Mouse (Mus musculus) layer of hippocampus, adult 11-12 months (tissue): ENCODE measurements around the gene Plcb1.
"Not testable (repeated sequence)": the region's sequence is repeated elsewhere in the genome, so short reads cannot be mapped to it uniquely, and the experiment has no call there.

Experiments used
- DNase-seq: peaks from one replicate; pipeline ENCODE4 v3.0.0; 2022; ENCODE audit warnings: low spot score

The Plcb1 gene

DNA sequence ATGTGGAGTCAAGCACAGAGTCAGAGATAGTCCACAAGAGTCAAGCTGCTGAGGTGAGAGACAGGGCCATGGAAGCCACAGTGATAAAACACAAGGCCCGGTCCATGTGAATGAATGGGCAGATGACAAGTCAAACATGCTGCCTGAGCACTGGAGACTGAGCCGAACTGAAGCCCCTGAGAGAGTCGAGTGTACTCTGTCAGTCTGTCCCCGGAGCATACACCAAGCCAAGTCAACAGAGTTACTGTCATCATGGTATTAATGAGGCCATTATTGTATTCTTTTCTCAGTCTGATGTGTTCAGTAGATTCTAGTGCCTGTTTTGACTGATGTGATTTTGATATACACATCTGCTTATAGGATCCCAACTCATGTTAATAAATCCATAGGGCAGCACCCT, 521.9 kb downstream of the Plcb1 start:
- no peak for DNase-seq

DNA sequence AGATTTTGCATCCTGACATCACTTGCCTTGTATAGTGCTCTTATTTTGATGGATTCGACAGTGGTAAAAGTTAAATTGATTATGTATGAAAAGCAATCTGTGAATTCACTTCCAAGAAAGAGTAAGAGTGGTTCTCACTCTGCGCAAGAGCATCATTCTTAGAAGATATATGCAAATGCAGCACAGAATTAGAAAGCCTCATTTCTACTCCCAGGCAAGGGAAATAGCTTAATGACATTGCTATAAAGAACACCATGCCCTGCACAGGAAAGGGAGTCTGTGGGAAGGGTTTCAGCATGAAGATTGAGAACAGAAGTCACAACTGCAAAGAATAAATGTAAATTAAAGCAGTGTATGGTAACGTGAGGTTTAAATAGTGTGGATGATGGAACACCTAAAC, 530.1 kb downstream of the Plcb1 start:
- no peak for DNase-seq

DNA sequence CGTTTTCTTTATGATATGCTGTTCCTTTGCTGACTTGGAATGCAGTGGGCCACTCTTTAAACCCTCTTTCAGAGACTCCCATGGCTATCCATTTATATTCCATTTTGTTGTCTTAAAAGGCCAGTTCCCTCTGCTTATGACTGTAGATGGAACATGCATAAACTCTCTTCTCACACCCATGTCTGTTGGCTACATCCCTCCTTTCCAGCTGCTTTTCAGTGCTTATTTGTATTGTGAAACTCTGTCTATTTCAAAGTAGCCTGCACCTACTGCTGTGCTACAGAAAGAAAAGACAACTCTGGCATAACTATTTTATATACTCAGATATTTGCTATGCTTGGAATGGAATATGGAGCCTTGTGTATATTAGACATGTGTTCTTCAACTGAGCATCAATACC, 532.3 kb downstream of the Plcb1 start:
- no peak for DNase-seq

DNA sequence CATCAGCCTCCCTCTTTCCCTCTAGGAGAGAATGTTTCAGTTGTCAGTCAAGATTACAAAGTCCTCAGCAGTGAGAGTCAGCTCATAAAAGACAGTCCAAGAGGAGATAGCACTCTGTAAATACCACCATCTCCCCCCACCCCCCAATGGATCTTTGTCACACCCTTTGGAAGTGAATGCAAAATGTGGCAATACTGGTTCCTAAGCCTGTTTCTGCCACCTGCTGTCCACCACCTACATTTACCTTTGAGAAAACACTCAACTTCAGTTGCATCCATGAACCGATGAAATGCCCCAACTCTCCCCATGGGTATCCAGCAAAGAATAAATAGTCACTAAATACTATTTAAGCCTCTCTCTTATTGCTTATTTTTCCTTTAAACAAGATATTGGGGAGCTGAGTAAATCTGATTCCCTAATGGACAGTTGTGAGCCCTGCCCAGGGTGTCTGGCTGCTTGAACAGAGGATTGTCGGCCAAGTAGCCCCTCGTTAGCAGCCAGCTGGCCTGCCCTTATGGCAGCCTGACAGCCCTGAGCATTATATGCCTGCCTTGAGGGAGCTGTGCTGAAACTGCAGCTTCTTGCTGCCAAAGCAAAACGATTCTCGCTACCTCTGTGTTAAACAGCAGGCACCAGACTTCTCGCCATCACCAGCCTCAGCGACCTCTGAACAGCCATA, 537.5 kb downstream of the Plcb1 start:
- no peak for DNase-seq

DNA sequence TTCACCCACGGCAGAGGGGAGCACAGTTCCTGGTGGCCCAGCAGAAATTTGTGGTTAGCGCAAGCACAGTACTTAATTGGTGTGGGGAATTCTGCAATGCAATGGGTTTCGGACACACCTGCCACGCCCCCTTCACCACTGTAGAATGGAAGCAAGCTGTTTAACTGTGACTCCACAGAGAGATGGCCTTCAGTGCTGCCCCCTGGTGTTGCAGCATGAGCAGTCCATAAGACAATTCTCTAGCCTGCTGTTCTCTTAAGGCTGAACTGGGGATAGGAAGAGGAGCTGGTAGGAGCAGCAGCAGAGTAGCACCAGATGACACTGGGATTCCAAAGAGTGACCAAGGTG, 538.1 kb downstream of the Plcb1 start:
- peak; percentile 76 for DNase-seq

DNA sequence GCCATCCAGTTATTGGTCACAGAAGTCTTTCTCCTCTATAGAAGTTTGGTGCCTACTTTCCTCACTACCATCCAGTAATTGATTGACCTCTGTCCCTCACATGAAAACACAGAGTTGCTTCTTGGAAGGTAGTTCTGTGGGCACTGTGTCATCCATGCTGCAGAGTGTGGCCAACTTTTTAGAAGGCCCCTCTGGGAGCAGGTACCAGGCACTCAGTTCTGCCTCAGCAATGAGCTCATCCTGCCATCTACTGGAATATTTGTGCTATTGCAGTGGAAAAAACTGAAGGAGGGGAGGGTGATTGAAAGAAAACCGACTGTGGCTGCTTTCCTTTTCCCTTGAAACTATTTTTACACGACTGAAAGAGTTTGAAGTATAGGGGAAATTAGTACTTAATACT, 542.9 kb downstream of the Plcb1 start:
- peak; percentile 16 for DNase-seq

DNA sequence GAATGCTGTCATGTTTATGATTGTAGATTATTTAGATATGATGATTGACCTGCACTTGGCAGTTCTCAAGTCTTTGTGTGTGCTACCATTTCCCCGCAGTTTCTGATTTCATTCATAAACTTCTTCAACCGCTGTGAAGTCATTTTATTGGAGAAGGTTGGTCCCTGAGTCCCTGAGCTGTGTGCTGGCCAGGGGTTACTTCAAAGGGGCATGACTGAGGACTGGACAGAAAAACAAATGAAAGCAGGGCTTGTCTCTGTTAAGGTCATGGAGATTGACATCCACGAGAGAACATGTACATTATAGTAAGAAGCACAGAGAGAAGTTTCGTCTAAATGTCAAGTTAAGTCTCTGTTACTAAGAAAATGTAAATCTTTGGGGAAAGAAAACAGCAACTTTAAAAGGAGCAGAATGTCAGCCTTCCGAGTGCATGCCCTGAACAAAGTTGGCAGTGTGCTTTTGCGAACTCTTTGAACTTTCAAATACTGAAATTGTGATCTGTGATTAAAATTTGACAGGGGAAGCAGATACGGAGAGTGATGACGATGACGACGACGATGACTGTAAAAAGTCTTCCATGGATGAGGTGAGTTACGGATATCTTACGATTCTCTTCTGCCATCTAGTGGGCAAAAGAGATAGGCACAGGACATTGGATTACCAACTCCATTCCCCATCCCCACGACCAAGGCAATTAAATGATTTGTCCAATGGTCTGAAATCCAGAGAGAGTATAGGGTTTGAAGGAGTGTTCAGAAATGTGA, 544.1 kb downstream of the Plcb1 start:
- peak; percentile 74 for DNase-seq

DNA sequence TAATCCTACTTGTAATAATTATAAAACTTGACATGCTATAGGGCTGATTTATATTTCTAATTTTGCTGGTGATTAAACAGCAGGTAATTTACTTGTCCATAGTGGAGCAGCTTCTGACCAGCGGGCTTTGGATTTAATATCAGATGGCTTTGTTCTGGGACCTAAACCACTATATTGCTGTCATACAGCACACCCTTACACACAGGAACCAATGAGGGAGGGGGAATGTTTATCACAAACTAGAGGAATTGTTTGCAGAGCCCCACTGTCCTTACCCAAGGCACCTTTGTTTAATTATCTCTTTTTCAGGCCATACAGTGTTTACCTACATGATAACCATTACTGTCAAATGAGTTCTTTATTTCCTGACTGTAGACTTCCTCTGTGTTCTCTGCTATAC, 546.0 kb downstream of the Plcb1 start:
- DNase-seq: no peak

DNA sequence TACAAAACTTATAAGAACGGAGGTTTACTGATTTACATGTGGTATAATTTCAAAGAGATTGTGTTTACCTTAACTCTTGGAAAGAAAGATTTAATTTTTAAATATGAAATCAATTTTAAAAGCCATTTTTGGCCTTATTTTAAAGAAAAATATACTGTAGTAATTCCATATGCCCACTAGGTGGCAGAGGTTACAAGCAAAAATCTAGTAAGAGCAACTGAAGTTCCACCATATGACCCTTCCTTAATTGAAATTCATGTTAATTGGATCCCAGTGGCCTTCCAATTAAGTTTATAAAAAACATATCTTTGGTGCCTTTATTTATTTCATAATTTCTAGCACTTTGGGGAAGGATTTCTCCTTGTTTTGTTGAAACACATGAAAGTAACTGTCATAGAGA, 570.4 kb downstream of the Plcb1 start:
- no peak for DNase-seq

DNA sequence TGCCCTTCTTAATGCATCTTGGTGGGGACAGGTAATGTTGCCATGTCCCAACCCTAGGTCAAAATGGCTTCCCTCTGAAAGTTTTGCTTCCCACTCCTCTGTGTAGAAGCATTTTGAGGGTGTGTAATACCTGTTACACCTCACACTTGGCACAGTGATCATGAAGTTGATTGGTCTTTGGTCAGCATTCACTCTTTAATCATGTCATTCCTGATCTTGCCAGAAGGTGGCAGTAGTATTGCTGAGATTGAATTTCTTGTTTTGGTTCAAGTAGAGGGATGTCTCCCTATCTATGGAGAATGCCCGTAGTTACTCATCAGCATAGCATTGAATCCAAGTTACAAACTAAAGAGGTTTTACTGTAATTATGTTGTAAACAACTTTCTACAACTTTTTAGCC, 575.9 kb downstream of the Plcb1 start:
- DNase-seq: peak; percentile 52

DNA sequence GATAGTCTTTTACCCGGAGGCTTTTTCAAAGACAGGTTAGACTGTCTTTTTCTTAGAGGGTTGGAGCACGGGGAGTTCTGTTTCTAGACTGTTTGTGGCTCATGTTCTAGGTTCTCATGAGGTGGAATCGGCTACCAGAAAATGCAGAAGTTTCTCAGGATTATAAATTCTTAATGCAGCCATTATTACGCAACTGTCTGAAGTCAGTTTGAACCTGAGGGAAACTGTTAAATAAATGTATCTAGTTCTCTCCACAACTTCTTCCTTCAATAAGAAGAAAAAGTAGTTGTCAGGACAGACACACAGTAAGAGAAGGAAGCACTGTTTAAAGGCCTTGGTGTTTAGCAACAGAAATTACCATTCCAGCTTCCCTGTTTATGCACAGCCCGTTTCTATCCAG, 577.1 kb downstream of the Plcb1 start:
- DNase-seq: no peak

DNA sequence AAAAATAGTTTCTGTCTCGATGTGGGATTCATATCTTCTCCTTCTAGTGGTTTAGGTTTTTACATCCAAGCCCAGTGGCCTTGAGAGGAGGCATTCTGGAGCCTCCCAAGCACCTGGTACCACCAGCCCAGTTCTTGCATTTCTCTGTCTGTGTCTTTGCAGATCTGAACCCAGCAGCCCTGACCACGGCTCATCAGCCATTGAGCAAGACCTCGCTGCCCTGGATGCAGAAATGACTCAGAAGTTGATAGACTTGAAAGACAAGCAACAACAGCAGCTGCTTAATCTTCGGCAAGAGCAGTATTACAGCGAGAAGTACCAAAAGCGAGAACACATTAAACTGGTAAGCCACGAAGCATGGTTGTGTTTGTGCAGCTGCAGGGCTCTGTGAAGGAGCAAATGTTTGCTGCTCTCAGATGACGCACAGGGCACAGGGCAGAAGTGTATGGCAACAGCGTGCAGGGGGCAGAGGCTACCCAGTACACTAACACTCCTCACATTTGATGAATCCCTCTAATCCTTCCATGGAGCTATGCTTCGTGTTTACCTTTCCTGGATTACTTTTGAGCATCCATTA, 584.5 kb downstream of the Plcb1 start:
- no peak for DNase-seq

DNA sequence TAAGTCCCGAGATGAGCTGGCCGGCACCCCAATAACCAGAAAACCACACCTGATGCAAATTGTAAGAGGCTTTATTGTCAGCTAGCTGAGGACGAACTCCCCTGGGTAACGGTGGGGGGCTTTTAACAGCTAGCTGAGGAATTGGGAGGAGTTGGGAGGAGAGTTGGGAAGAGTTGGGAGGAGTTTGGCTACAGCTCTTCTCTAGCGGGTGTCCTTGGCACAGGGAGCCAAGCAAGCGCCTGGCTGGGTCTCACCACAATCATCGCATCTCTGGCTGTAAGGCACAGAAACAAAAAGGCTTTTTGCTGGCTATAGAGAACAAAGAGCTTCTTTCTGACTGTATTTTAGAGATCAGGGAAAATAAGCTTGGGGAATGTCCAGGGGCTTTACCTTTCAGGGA, 594.9 kb downstream of the Plcb1 start:
- DNase-seq: not testable (repeated sequence)

DNA sequence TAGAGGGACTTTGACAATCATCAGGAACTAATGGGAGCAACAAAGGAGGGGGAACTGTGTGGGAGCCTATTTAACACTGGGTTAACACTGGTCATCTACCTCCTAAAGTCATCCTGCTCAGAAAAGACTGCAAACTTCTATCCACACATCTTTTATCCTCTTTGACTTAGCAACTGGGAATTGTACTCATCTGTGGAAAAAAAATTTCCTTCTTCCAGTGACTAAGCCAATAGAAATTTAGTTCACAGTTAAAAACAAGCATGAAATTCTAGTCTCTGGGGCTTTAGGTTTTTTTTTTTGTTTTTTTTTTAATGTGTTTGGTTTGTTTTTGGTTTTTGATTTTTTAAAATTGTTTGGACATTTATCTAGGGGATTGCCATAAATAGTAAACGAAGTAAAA, 595.5 kb downstream of the Plcb1 start:
- DNase-seq: no peak

DNA sequence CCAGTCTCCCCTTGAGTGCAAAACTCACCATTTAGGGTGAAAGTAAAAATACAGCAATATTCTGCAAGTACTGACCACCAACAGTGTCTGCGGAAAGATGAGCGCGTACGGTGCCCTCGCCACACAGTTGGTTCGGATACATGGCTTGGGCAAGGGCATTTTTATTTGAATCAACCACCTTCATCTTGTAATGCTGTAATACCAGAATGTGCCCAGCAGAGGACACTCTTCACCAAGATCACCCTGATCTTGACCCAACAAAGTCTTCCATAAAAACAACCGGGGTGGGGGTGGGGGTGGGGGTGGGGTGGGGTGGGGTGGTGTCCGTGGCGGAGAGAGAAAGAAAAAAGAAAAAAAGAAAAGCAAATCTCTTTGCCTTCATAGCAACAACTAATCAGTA, 602.1 kb downstream of the Plcb1 start:
- peak; percentile 12 for DNase-seq

DNA sequence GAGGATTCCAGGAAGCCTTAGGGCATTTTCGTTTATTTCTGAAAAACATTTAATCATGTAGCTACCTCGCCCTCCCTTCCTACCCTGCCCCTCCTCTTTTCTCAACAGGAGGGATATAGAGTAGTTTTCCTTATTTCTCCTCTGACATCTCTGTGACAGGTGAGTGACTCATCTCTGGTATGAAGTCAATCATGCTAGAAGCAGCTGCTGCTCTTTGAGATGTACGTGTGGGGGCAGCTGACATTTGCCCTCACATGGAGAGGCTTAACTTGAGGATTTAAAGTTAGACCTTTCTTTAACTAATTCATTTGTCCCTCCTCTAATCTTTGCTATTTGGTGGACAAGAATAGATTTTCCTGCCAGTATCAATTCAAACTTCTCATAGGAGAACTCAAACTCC, 608.8 kb downstream of the Plcb1 start:
- no peak for DNase-seq

DNA sequence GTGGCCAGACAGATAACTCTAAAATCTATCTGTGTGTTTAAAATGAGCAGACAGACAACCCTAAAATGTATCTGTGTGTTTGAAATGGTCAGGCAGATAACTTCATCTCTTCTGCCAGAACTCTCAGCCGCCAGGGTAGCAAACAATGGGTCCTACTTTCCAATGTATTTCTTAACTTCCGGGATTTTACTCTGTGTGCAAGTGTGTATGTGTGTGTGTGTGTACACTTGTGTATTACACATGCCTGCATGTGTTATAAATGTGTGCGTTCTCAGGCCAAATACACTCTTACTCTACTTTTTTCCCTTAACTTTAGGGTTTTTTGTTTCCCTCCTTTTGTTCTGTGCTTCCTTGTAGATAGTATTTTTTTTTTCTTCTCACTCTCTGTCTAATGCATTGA, 610.5 kb downstream of the Plcb1 start:
- no peak for DNase-seq

DNA sequence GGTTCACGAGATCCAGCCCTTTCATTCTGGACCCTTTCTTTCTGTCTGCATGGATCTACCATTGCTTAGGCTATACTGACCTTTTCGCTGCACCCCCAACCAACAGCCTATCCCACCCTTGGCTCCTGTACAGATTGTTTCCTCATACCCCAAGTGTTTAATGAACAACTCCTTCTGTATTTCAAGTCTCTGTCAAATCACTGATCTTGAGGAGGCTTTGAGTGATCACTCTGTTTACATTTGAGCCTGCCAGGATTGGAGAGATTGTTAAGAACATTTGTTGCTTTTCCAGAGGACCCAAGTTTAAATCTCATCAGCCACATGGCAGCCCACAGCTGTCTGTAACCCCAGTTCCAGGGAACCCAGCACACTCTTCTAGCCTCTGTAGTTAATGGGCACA, 612.1 kb downstream of the Plcb1 start:
- DNase-seq: no peak

DNA sequence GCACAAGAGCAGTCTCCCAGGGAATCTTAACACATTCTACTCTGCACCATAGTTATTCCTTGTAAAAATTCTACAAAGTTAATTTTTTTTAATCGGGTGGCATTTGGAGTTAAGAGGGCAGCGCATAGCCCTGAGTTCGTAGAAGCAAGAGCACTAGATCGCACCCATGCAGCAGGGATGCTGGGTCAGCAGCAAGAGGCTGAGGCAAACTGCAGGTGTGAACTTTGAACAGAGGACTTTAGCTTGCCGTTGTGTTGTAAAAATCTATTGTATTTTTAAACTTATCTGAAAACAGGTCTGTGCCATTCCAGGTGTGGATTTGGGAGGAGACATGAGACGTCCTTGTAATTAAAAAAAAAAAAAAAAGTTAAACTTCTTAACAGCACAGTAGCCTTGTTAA, 613.9 kb downstream of the Plcb1 start:
- DNase-seq: no peak

DNA sequence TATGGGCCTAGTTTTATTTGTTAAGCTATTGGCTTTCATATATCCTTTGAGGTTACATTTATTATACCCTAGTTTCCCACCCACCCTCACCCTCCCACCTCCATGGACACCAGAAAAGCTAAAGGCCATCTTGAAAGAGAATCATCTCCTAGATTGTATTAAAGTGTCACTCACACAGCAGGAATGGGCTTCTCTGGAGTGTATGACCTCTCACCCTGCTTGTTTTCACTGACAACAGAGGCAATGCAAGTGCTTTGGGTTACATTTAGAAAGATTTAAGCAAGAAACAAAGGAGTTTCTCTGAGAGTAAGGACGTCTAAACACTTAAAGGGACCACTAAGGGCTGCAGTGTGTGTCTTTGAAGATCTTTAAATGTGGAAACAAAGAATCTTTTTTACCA, 617.0 kb downstream of the Plcb1 start:
- no peak for DNase-seq

DNA sequence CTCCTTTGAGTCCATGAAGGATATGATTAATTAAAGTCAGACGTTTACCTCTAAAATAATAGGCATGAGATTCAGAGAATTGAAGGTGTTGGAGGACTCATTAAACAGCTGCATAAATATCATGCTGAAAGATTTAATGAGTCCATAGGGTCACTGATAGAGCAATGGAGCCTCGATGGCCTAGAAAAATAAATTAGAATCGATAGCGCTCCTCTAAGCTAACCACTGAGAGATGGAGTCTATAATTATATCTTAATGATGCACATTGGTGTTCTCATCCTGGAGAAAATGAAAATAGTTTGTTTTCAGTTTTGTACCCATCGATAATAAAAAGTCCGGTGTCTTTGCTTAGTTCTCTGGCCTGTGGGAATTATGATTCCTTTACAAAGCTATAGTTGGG, 617.5 kb downstream of the Plcb1 start:
- DNase-seq: no peak

DNA sequence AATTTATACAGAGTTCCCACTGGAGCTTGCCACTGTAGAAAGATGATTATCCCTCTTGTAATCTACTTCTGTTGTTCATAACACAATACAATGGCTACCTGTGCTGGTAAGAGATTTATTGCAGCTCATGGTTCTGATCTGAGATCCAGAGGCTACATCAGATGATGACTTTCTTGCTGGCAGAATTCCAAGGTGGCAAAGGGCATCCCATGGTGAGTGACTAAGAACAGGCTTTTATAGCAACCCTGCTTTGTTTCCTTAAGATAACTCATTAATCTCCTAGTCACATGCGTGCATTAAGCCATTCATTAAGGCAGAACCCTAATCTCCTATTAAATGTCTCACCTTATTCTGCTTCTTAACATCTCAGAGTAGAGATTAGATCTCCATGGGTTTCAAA, 618.2 kb downstream of the Plcb1 start:
- no peak for DNase-seq

DNA sequence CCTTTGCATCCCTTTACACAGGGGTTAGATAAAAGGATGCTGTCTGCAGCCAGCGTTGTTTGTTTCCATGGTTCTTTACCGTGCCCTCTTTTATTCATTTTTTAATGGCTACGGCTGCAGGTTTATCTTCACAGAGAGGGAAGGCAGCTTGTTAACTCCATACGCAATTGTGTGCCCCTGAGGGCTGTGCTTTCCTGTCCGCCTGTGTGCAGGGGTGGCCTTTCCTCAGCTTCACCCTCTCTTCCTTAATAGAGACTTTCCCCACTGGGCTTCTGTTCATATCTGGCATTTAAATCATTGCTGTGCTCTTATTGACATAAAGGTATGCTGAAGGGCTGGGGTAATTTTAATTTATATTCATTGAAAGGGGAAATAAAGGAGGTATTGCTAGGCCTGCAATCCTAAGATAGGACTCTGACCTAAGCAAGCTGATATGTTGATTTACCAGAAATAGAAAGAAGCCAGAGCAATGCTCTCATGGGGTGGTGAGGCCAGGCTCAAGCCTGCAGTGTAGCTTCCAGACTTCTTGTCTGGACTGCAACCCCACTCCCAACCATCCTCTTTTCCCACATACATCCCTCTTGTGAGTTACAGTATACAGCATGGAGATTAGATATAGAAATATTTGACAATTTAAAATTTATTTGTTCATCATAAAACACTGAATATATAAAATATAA, 623.7 kb downstream of the Plcb1 start:
- DNase-seq: no peak
